Mouse (Mus musculus): Measurements from ENCODE around the gene Evx1. TPM values are rescaled to one million over a fixed set of nuclear protein-coding genes. Genes with fewer than 3 reads are reported as not detected.

Evx1 gene
- polyA plus RNA-seq (2016; fragmentation: Nextera tagmentation; extraction: Ambion mirVana) = 0.06 TPM in 1 of 2 replicates, not detected in the other

GRCm38 (mm10) chr6:52313391-52314303 is at the start of gene Evx1:
Evx1 (plus strand) TSS chr6:52313498.
- Histone ChIP-seq H3K4me3 (peak within 1 kb of the TSS; percentile 1; the same call in 1 of the 2 replicates), H3K27ac (no peak within 1 kb of the TSS), H3K4me2 (0 out of 2 replicates have a peak within 1 kb of the TSS, but pooled peaks have one; percentile 17), H3K9me3 (replicated peaks) (no peaks in the 10 kb centered on the region), H3K4me1 (peaks cover 8% of the 10 kb centered on the region; the same call in 1 of the 2 replicates), H3K36me3 (no peaks in the 10 kb centered on the region), H3K9ac (no peak within 1 kb of the TSS), H3K27me3 (replicated peaks) (peaks cover 100% of the 10 kb centered on the region)
- 2% methylated on average over 59 of the region's 59 CpGs for WGBS (ENCODE audit: insufficient replicate concordance)
- ATAC-seq = no peak

GRCm38 (mm10) chr6:52264106-52264790 is 49.0 kb upstream of the Evx1 start:
- H3K27me3 ChIP-seq (replicated peaks) = peaks cover 98% of the 10 kb centered on the region

DNA sequence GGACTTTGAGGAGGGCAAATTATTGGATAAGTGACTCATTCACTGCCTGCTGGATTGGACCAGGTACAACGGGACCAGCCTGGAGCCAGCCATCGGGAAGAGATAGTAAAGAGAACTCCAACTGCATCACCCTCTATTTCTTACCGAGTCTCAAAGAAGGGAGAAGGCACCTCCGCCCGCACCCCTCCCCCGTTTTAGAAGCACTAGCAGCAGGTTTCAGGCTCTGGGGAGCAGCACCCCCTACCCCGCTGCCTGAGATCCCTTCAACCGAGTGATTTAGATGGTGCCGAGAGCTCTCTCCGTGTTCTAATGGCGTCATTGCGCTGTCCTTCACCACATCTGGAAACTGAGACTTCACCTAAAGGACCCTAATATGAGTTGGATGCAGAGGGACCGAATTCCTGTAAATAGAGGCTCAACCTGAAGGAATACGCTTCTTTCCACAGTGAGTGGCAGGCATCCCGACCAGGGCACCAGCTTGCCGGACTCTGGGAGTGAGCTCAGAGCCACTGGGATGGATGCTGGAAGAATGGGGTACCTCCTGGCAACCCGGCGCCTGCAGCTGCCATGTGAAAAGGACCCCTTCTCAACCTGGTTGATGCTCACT is 47.9 kb upstream of the Evx1 start:
- no peak overlapping the region for H3K4me2 ChIP-seq
- no peaks in the 10 kb centered on the region for H3K9me3 ChIP-seq (replicated peaks)
- H3K36me3 ChIP-seq = no peaks in the 10 kb centered on the region
- 6% methylated on average over 18 of the region's 18 CpGs for WGBS (ENCODE audit: insufficient replicate concordance)
- H3K9ac ChIP-seq = no peak overlapping the region
- no peak overlapping the region for H3K27ac ChIP-seq
- no peak overlapping the region for H3K4me3 ChIP-seq
- H3K4me1 ChIP-seq = peaks cover 7% of the 10 kb centered on the region; the same call in 1 of the 2 replicates
- peaks cover 98% of the 10 kb centered on the region for H3K27me3 ChIP-seq (replicated peaks)
- ATAC-seq = no peak

More at GRCm38 (mm10) chr6:52264106-52264790, 49.0 kb upstream of the Evx1 start:
- Histone ChIP-seq H3K9ac (no peak overlapping the region), H3K36me3 (no peaks in the 10 kb centered on the region), H3K9me3 (replicated peaks) (no peaks in the 10 kb centered on the region), H3K4me1 (peaks cover 11% of the 10 kb centered on the region), H3K27ac (no peak overlapping the region), H3K4me3 (no peak overlapping the region), H3K4me2 (no peak overlapping the region)
- WGBS (ENCODE audit: insufficient replicate concordance) = 6% methylated on average over 5 of the region's 5 CpGs
- ATAC-seq = no peak

- no peak overlapping the region for H3K9ac ChIP-seq
- H3K4me2 ChIP-seq = no peak overlapping the region
- no peaks in the 10 kb centered on the region for H3K9me3 ChIP-seq (replicated peaks)
- H3K4me1 ChIP-seq = peaks cover 1% of the 10 kb centered on the region; the same call in 1 of the 2 replicates
- WGBS (ENCODE audit: insufficient replicate concordance) = 3% methylated on average over 19 of the region's 19 CpGs
- no peak for ATAC-seq
- H3K27ac ChIP-seq = no peak overlapping the region
- peaks cover 98% of the 10 kb centered on the region for H3K27me3 ChIP-seq (replicated peaks)
- no peaks in the 10 kb centered on the region for H3K36me3 ChIP-seq
- no peak overlapping the region for H3K4me3 ChIP-seq
Measured at GRCm38 (mm10) chr6:52265913-52266665, 47.2 kb upstream of the Evx1 start.

DNA sequence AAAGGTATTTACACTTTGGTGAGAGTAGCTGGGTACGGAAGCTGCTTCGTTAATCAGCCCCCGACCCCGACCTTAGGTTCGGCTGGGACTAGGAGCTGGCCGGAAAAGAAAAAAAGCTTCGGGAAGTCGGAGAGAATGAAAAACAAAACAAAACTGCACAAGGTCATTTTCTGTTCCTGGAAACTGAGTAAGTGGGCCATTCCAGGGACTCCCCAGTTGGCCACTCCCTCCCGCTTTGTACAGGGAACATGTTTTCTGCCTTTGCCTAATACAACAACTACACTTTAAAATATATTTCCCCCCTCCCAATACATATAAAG is 46.7 kb upstream of the Evx1 start:
- peaks cover 98% of the 10 kb centered on the region for H3K27me3 ChIP-seq (replicated peaks)
- H3K4me1 ChIP-seq = no peaks in the 10 kb centered on the region
- no peak overlapping the region for H3K9ac ChIP-seq
- no peak overlapping the region for H3K4me3 ChIP-seq
- no peaks in the 10 kb centered on the region for H3K9me3 ChIP-seq (replicated peaks)
- no peaks in the 10 kb centered on the region for H3K36me3 ChIP-seq
- no peak overlapping the region for H3K4me2 ChIP-seq
- WGBS (ENCODE audit: insufficient replicate concordance) = 6% methylated on average over 9 of the region's 9 CpGs
- H3K27ac ChIP-seq = no peak overlapping the region
- no peak for ATAC-seq

DNA sequence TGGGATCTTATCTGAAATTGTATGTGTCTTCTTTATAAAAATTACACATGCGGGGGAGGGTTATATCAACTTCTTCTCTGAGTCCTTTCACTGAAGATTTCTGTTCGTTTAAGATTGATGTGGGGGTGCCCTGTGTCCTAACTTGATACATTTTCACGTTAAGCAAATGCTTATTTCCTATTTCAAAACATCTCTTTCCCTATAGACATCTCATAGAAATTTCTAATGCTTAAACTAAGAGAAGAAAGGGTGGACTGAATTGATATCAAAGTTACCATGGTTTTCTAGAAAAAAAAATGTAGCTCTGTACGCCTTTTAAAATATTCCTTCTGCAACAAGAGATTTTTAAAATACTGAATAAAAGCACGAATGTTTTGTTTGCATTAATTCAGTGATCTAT is 46.1 kb upstream of the Evx1 start:
- no peak for ATAC-seq
- no peak overlapping the region for H3K4me3 ChIP-seq
- WGBS (ENCODE audit: insufficient replicate concordance) = 17% methylated on average over 5 of the region's 5 CpGs
- H3K4me1 ChIP-seq = no peaks in the 10 kb centered on the region
- H3K4me2 ChIP-seq = no peak overlapping the region
- H3K9me3 ChIP-seq (replicated peaks) = no peaks in the 10 kb centered on the region
- H3K36me3 ChIP-seq = no peaks in the 10 kb centered on the region
- no peak overlapping the region for H3K9ac ChIP-seq
- no peak overlapping the region for H3K27ac ChIP-seq
- peaks cover 96% of the 10 kb centered on the region for H3K27me3 ChIP-seq (replicated peaks)

- no peak for ATAC-seq
- WGBS (ENCODE audit: insufficient replicate concordance) = 12% methylated on average over 3 of the region's 3 CpGs
Measured at GRCm38 (mm10) chr6:52267691-52268090, 45.6 kb upstream of the Evx1 start.

GRCm38 (mm10) chr6:52268341-52268740 is 45.0 kb upstream of the Evx1 start:
- WGBS (ENCODE audit: insufficient replicate concordance) = 8% methylated on average over 7 of the region's 7 CpGs
- H3K9ac ChIP-seq = no peak overlapping the region
- no peak overlapping the region for H3K4me2 ChIP-seq
- H3K4me3 ChIP-seq = no peak overlapping the region
- ATAC-seq = no peak
- peaks cover 96% of the 10 kb centered on the region for H3K27me3 ChIP-seq (replicated peaks)
- no peaks in the 10 kb centered on the region for H3K36me3 ChIP-seq
- H3K27ac ChIP-seq = no peak overlapping the region
- no peaks in the 10 kb centered on the region for H3K4me1 ChIP-seq
- H3K9me3 ChIP-seq (replicated peaks) = no peaks in the 10 kb centered on the region

More at GRCm38 (mm10) chr6:52267691-52268090, 45.6 kb upstream of the Evx1 start:
- Histone ChIP-seq H3K4me1 (no peaks in the 10 kb centered on the region), H3K9ac (no peak overlapping the region), H3K9me3 (replicated peaks) (no peaks in the 10 kb centered on the region), H3K27ac (no peak overlapping the region), H3K36me3 (no peaks in the 10 kb centered on the region), H3K4me3 (no peak overlapping the region), H3K27me3 (replicated peaks) (peaks cover 96% of the 10 kb centered on the region), H3K4me2 (no peak overlapping the region)

- WGBS (ENCODE audit: insufficient replicate concordance) = 12% methylated on average over 3 of the region's 3 CpGs
Measured at GRCm38 (mm10) chr6:52268756-52269155, 44.5 kb upstream of the Evx1 start.

GRCm38 (mm10) chr6:52270494-52271480 is 42.5 kb upstream of the Evx1 start:
- Histone ChIP-seq H3K36me3 (no peaks in the 10 kb centered on the region), H3K27me3 (replicated peaks) (peaks cover 96% of the 10 kb centered on the region), H3K9ac (no peak overlapping the region), H3K4me3 (no peak overlapping the region), H3K4me2 (no peak overlapping the region), H3K9me3 (replicated peaks) (no peaks in the 10 kb centered on the region), H3K4me1 (no peaks in the 10 kb centered on the region), H3K27ac (no peak overlapping the region)
- no peak for ATAC-seq
- WGBS (ENCODE audit: insufficient replicate concordance) = 11% methylated on average over 23 of the region's 23 CpGs

More at GRCm38 (mm10) chr6:52268756-52269155, 44.5 kb upstream of the Evx1 start:
- H3K36me3 ChIP-seq = no peaks in the 10 kb centered on the region
- H3K4me2 ChIP-seq = no peak overlapping the region
- no peak overlapping the region for H3K4me3 ChIP-seq
- no peaks in the 10 kb centered on the region for H3K9me3 ChIP-seq (replicated peaks)
- H3K9ac ChIP-seq = no peak overlapping the region
- H3K27ac ChIP-seq = no peak overlapping the region
- no peaks in the 10 kb centered on the region for H3K4me1 ChIP-seq
- peaks cover 96% of the 10 kb centered on the region for H3K27me3 ChIP-seq (replicated peaks)
- ATAC-seq = no peak
